Mouse (Mus musculus) testis, adult 2 months (tissue): Measurements from ENCODE around the gene Prickle1.

Experiments used
- CTCF ChIP-seq: fragments of 200-500 bp; IDR thresholded peaks from 2 replicates; pipeline ENCODE4 v1.5.1; 2012; ENCODE audit warnings: low read depth, mild to moderate bottlenecking, inconsistent platforms, low read length, moderate library complexity; ENCODE audit not compliant: control insufficient read depth, insufficient read depth, insufficient replicate concordance
- POLR2A ChIP-seq: fragments of 200-500 bp; IDR thresholded peaks from 2 replicates; pipeline ENCODE4 v1.6.1; 2012; ENCODE audit warnings: low read depth, mild to moderate bottlenecking, inconsistent platforms, low read length, moderate library complexity; ENCODE audit not compliant: control insufficient read depth

DNA sequence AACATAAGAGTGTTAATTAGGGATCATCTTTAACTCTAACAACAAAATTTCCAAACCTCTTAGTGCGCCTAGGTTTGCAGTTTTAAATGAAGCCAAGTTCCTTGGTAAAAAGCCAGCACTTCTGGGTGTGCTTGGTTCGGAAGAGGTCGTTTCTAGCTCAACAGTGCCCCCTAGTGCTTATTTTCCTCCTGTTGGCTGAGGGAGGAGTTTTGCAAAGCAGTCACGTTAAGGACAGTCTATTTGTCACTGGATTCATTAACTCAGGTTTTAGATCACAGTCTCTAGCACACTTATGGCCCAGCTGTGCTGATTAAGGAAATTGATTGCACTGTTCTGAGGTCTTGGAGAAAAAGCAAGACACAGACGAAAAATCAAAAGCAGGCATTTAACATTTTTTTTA is 19.8 kb downstream of the Prickle1 start:
- peak; percentile 42; the same call in 1 of the 2 replicates for TF ChIP-seq CTCF
- TF ChIP-seq POLR2A = no peak
